Mouse (Mus musculus) MEL-GATA-1-ER (cell line): ENCODE data around the gene Serpinb1a.

Source experiments
- DNase-seq: peaks from one replicate; pipeline ENCODE4 v3.0.0-alpha.2; 2012; ENCODE audit warnings: low read depth; ENCODE audit errors: extremely low read depth

Gene Serpinb1a

GRCm38 (mm10) chr13:32839314-32839713 lies 11.7 kb downstream of the Serpinb1a start:
- no peak for DNase-seq

DNA sequence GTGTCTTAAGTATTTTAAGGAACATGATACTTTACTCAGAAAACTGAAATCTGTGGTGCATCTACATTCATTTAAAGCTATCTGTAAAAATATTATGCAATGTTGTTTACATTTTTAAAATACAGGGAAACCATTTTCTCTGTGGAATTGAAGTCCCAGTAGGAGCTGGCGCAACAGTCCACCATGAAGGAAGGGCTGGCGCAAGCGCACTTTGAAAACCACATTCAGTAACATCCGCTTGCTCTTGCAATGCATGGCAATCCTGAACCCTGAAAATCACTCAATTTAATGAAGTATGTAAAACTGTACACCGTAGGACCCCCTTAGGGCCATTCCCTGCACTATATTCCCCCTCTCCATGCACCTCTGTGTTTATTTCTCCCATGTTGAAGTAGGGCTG lies 16.5 kb downstream of the Serpinb1a start:
- DNase-seq: no peak

GRCm38 (mm10) chr13:32833237-32833636 lies 17.7 kb downstream of the Serpinb1a start:
- DNase-seq: no peak

GRCm38 (mm10) chr13:32832776-32833175 lies 18.2 kb downstream of the Serpinb1a start:
- DNase-seq: no peak

DNA sequence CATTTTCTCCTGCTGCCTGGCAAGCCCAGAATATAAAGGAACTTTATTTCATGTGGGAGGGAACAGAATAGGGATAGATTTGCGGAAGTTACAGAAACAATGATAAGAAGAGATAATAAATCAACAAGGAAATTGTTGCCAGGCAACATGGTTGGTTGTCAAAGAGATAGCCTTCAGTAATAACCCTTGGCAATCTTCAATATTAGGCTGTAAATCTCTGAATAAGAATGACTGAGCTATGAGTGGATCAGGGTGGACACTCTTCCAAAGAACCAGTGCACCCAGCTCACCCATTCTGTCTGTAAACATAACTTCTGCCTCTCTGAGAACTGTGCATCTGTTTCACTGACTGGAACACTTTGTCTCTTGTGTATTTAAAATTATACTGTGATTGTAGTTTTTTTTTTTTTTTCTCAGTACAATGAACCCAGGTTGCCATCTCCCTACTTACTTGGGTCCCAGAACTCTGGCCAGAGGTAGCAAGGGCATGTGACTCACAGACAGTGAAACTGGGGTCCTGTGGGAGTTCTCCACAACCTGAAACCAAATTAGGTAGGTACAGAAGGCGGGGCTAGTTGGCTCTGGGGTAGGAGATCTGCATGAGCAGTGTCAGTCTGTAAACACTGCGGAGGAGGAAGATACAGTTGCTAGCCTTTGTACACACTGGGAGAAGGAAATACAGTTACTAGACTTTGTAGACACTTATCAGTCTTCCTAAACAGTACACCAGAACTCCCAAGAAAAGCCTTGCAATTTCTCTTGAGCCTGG lies 19.3 kb downstream of the Serpinb1a start:
- DNase-seq: no peak

DNA sequence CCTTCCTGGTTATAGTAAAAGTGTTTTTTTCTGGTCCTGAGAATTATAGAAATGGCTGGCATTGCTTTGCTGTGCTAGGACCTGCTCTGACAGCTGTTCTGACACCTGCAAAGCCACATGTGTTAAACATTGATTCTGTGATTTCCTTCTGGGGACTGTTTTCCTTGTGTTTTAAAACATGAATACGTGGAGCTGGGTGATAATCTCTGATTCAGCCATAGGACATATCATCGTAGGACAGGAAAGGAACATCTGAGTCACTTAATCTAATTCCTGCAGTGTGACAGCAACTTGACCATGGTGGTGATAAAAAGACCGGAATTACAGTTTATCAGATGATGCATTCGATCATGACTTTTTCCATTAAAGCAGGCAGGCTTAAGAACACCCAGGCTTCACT lies 22.1 kb downstream of the Serpinb1a start:
- DNase-seq: peak; percentile 27

GRCm38 (mm10) chr13:32827951-32828350 lies 23.0 kb downstream of the Serpinb1a start:
- DNase-seq: peak; percentile 28

DNA sequence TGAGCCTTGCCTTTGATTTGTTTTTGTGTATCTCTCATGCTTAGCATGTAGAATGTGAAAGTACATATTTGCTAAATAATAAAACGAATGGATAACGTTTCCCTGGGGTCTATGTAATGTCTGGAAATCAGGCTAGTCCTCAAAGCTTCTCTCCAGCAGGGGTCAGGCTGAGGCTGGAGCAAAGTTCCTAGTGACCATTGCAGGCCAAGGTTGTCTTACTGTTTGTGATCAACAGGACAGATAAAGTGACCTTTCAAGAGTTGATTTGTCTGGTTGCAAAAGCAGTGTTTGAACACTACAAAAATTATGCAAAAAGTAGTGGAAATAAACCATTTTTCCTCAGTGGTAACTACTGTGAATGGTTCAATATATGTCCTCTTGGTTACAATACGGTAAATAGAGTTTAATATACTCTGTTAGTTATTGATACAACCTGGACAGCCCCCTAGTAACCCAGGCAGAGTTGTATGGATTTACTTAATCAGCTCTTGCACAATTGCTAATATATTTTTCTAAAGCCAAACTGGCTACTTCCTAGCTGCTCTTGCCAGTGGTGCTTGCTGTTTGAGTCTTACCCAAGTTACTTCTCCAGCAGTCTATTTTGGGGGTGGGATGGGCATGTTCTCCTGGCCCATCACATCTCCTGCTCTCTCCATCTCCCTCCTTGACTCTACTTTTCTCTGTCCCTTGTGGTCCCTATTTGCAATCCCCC lies 23.7 kb downstream of the Serpinb1a start:
- no peak for DNase-seq

GRCm38 (mm10) chr13:32825546-32825945 lies 25.4 kb downstream of the Serpinb1a start:
- no peak for DNase-seq

GRCm38 (mm10) chr13:32824377-32825330 lies 26.3 kb downstream of the Serpinb1a start:
- DNase-seq: no peak

- no peak for DNase-seq
Observed at GRCm38 (mm10) chr13:32823126-32823525, 27.9 kb downstream of the Serpinb1a start.

GRCm38 (mm10) chr13:32821671-32822070 lies 29.3 kb downstream of the Serpinb1a start:
- DNase-seq: no peak

DNA sequence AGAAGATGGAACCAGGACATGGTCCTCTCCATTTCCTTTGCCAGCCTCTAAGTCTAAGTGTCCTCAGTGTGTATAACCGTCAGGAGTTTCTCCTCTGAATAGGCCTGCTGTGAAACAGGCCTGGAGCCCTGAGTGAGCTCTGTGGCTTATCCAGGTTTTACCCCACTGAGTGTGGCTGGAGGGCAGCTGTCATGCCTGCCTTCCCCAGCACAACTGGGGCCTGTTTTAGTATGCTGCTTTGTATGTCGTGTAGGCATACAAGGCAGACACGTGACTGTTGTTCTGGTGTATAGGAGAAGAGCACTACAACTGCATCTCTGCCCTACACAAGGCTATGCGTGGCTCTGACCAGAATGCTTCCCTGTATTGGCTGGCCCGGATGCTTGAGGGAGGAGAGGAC lies 31.1 kb downstream of the Serpinb1a start:
- DNase-seq: no peak

DNA sequence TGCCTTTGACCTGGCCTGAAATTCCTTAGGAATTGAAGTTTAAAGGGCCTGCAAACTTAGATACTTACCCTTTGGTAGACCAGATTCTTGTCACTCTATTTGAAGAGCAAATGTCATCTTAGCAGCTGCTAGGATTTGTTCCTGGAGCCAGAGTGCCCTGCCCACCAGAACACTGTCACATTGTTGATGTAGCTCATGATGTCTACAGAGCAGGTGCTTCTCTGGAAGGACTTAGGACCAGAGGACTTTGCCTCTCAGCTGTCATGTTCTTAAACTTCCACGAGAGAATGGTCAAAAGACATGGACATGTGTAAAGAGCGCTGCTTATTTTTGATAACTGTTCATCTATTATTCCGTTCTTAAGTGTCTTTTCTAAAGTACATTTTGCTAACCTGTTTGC lies 31.7 kb downstream of the Serpinb1a start:
- DNase-seq: no peak

GRCm38 (mm10) chr13:32807624-32808023 lies 43.4 kb downstream of the Serpinb1a start:
- no peak for DNase-seq

DNA sequence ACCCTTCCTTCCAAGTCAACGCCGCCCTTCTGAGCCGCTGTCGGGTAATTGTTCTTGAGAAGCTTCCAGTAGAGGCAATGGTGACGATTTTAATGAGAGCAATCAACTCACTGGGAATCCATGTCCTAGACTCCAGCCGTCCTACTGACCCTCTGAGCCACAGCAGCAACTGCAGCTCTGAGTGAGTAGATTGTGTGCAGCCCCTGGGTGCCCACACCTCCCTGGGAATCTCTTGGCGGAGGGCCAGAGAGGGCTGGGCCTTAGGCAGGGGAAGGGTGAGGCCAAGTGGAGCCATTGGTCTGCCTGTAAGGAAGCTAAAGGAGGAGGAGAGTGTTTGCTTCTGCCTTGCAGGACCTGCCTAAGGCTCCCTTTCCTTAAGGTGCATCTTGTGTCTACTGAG lies 44.2 kb downstream of the Serpinb1a start:
- DNase-seq: no peak

GRCm38 (mm10) chr13:32803701-32804345 lies 47.2 kb downstream of the Serpinb1a start:
- DNase-seq: no peak

DNA sequence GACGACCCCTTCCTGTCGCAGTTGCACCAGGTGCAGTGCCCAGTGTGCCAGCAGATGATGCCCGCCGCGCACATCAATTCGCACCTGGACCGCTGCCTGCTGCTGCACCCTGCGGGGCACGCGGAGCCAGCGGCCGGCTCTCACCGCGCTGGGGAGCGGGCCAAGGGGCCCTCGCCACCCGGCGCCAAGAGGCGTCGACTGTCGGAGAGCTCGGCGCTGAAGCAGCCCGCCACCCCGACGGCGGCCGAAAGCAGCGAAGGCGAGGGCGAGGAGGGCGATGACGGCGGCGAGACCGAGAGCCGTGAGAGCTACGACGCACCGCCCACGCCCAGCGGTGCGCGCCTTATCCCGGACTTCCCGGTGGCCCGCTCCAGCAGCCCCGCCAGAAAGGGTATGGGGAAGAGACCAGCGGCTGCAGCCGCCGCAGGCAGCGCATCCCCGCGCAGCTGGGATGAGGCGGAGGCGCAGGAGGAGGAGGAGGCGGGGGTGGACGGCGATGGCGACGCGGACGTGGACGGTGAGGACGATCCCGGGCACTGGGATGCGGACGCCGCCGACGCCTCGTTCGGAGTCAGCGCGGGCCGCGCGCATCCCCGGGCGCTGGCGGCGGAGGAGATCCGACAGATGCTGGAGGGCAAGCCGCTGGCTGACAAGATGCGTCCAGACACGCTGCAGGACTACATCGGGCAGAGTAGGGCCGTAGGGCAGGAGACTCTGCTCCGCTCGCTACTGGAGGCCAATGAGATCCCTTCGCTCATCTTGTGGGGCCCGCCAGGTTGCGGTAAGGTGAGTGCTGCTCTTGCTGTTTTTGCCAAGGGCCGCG lies 48.5 kb downstream of the Serpinb1a start, which contains the start of gene D930007J09Rik:
Gene D930007J09Rik, minus strand, starts transcription at position 591 of the 823 bp plus-strand sequence.
- DNase-seq: no peak

GRCm38 (mm10) chr13:32801693-32802221 lies 49.2 kb downstream of the Serpinb1a start, which contains the start of gene Wrnip1:
Wrnip1 (plus strand) TSS chr13:32802038.
- peak; percentile 96 for DNase-seq

DNA sequence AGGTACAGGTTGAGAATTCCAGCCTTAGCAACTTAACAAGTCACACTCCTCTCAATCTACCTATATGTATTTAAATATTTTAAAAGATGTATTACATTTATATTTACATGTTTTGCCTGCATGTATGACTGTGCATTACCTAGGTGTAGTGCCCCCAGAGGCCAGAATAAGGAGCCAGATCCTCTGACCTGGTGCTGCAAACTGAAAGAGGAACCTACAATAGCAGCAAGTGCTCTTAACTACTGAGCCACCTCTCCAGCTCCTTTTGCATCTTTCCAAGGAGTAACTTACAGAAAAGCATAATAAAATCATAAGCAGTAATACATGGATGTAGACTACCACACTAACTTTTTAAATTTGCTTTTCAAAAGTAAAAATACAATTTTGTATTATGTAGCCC lies 50.1 kb downstream of the Serpinb1a start:
- peak; percentile 72 for DNase-seq
